Mouse (Mus musculus) T-helper 2 cell (primary cell): ENCODE results near the gene Nemf.
"Not testable (repeated sequence)": the region's sequence is repeated elsewhere in the genome, so short reads cannot be mapped to it uniquely, and the experiment has no call there.

Experiments used
- in situ Hi-C: fragments of 300-600 bp; cut with MboI, MseI; formaldehyde crosslinking; loops from one replicate; pipeline ENCODE4 v1.15.1; 2025; ENCODE audit warnings: high pct_unique_total_duplicates

Gene Nemf

GRCm38 (mm10) chr12:69356546-69357299, at the start of gene Nemf:
TSS of gene Nemf (minus strand) at chr12:69357165.
- in situ Hi-C loops: loop anchor here (5.0 kb wide), 2 partner anchors 59 to 216 kb away; partner anchors contain the start of gene Klhdc2

- in situ Hi-C loops: no loop called here
Measured at GRCm38 (mm10) chr12:69402594-69403167, 45.7 kb upstream of the Nemf start.

GRCm38 (mm10) chr12:69402100-69402499, 45.1 kb upstream of the Nemf start:
- in situ Hi-C loops: no loop called here

- in situ Hi-C loops: no loop called here
Measured at GRCm38 (mm10) chr12:69400871-69401286, 43.9 kb upstream of the Nemf start.

GRCm38 (mm10) chr12:69400367-69400766, 43.4 kb upstream of the Nemf start:
- in situ Hi-C loops: no loop called here

- in situ Hi-C loops: no loop called here
Measured at GRCm38 (mm10) chr12:69394456-69394855, 37.5 kb upstream of the Nemf start.

- in situ Hi-C loops: no loop called here
Measured at GRCm38 (mm10) chr12:69393076-69393475, 36.1 kb upstream of the Nemf start.

GRCm38 (mm10) chr12:69390000-69390698, 33.2 kb upstream of the Nemf start:
- in situ Hi-C loops: no loop called here

GRCm38 (mm10) chr12:69389273-69389938, 32.4 kb upstream of the Nemf start:
- in situ Hi-C loops: no loop called here

- in situ Hi-C loops: no loop called here
Measured at GRCm38 (mm10) chr12:69388321-69388869, 31.4 kb upstream of the Nemf start.

GRCm38 (mm10) chr12:69386281-69386732, 29.3 kb upstream of the Nemf start:
- in situ Hi-C loops: not testable (repeated sequence)

GRCm38 (mm10) chr12:69385542-69386280, 28.7 kb upstream of the Nemf start:
- in situ Hi-C loops: no loop called here

- in situ Hi-C loops: loop anchor here (5.0 kb wide), 1 partner anchor 33 kb away; no protein-coding TSS in a partner anchor
Measured at GRCm38 (mm10) chr12:69384606-69385005, 27.6 kb upstream of the Nemf start.

GRCm38 (mm10) chr12:69382880-69383279, 25.9 kb upstream of the Nemf start:
- in situ Hi-C loops: loop anchor here (5.0 kb wide), 1 partner anchor 34 kb away; no protein-coding TSS in a partner anchor

GRCm38 (mm10) chr12:69378558-69379454, 21.8 kb upstream of the Nemf start:
- in situ Hi-C loops: no loop called here

GRCm38 (mm10) chr12:69377636-69378035, 20.7 kb upstream of the Nemf start:
- in situ Hi-C loops: not testable (repeated sequence)

GRCm38 (mm10) chr12:69377188-69377587, 20.2 kb upstream of the Nemf start:
- in situ Hi-C loops: no loop called here

GRCm38 (mm10) chr12:69376132-69376531, 19.2 kb upstream of the Nemf start:
- in situ Hi-C loops: no loop called here

GRCm38 (mm10) chr12:69373850-69374766, 17.1 kb upstream of the Nemf start:
- in situ Hi-C loops: no loop called here
